Comparison of ENCODE assay signal across 26 mouse cellular contexts in genomic region chr5:97899321-97899720, GRCm38 (mm10).
A peak's percentile ranks its signal among the peaks of the same experiment; 100 is the strongest.
DNase-seq lines count a peak whose midpoint lies in the region; ATAC-seq and TF ChIP-seq lines count a peak whose summit lies in the region.
"Had no signal": no experiment of that assay in that cellular context is flagged by ENCODE, and none has a peak within 500 bp of the region (broad histone marks: within the 10 kb centered on the region; RNA-seq: fewer than 3 reads in every experiment).

No protein-coding gene starts in this region.

- no peak for TF ChIP-seq CTCF in hindbrain, postnatal 0 days (IDR thresholded peaks at IDR 0.05; ENCODE audit: low read depth)

- H3K4me2 ChIP-seq in hindbrain, postnatal 0 days (ENCODE audit: low read depth, low read length): no peak overlapping the region
- H3K4me2 ChIP-seq: embryonic facial prominence, embryonic 12.5 days; embryonic facial prominence, embryonic 15.5 days; heart, embryonic 12.5 days; heart, embryonic 15.5 days; hindbrain, embryonic 14.5 days had no signal

- H3K9me3 ChIP-seq in hindbrain, postnatal 0 days (ENCODE audit: low read length): no peaks in the 10 kb centered on the region
- peaks cover 6% of the 10 kb centered on the region; the same call in 1 of the 2 replicates for H3K9me3 ChIP-seq in hindbrain, embryonic 10.5 days
- H3K9me3 ChIP-seq: embryonic facial prominence, embryonic 12.5 days; embryonic facial prominence, embryonic 15.5 days; heart, embryonic 12.5 days; heart, embryonic 15.5 days had no signal

- DNase-seq in cerebellum, adult 9-10 months: peak; percentile 4
- DNase-seq in hindbrain, postnatal 0 days (ENCODE audit: low spot score): peak; percentile 33
- no peak for DNase-seq in hindbrain, embryonic 10.5 days (ENCODE audit: low spot score)
- peak; percentile 37 to 58 for DNase-seq in cerebellum, postnatal 14 days
- no peak for DNase-seq in thymus, postnatal 4 days
- DNase-seq: adrenal gland, postnatal 10 days; adrenal gland, postnatal 36 days; B cell, adult 2 months; forebrain, postnatal 0 days; gastrocnemius, adult 2 months; gastrocnemius, postnatal 14 days; heart, adult 18-20 months; heart, postnatal 10 days; heart, postnatal 36 days; kidney, adult 2 months had no signal

- no peak for ATAC-seq in cerebellum, adult (ENCODE audit: insufficient number of reproducible peaks, low FRiP score, low TSS enrichment)
- no peak for ATAC-seq in hindbrain, postnatal 0 days
- ATAC-seq: forebrain, embryonic 14.5 days; forebrain, postnatal 0 days; intestine, postnatal 0 days; Patski had no signal

- H3K27ac ChIP-seq in hindbrain, postnatal 0 days: no peak overlapping the region
- no peak overlapping the region for H3K27ac ChIP-seq in hindbrain, embryonic 10.5 days
- H3K27ac ChIP-seq: embryonic facial prominence, embryonic 12.5 days; embryonic facial prominence, embryonic 15.5 days; gastrocnemius, adult 2 months; heart, embryonic 15.5 days; hindbrain, embryonic 14.5 days had no signal

- H3K27me3 ChIP-seq in hindbrain, postnatal 0 days (ENCODE audit: insufficient read depth, low read length): no peaks in the 10 kb centered on the region
- no peaks in the 10 kb centered on the region for H3K27me3 ChIP-seq in hindbrain, embryonic 10.5 days (ENCODE audit: insufficient read depth, poor library complexity, severe bottlenecking)
- H3K27me3 ChIP-seq: CH12.LX; embryonic facial prominence, embryonic 12.5 days; embryonic facial prominence, embryonic 15.5 days; heart, embryonic 12.5 days; heart, embryonic 15.5 days; Patski had no signal

- no peak overlapping the region for H3K4me3 ChIP-seq in hindbrain, postnatal 0 days (ENCODE audit: low read length)
- H3K4me3 ChIP-seq in hindbrain, embryonic 10.5 days: no peak overlapping the region
- H3K4me3 ChIP-seq: embryonic facial prominence, embryonic 12.5 days; embryonic facial prominence, embryonic 15.5 days; gastrocnemius, adult 2 months; heart, embryonic 12.5 days; heart, embryonic 15.5 days had no signal

- H3K36me3 ChIP-seq in hindbrain, postnatal 0 days (ENCODE audit: insufficient read depth, low read length): no peaks in the 10 kb centered on the region
- H3K36me3 ChIP-seq in hindbrain, embryonic 10.5 days: peaks cover 3% of the 10 kb centered on the region
- H3K36me3 ChIP-seq: embryonic facial prominence, embryonic 12.5 days; embryonic facial prominence, embryonic 15.5 days; G1E had no signal

- WGBS in hindbrain, postnatal 0 days: 70% methylated on average over 5 of the region's 5 CpGs
- 76% methylated on average over 5 of the region's 5 CpGs for WGBS in hindbrain, embryonic 10.5 days

- H3K9ac ChIP-seq in hindbrain, postnatal 0 days (replicated peaks; ENCODE audit: low read length): no peak overlapping the region
- H3K9ac ChIP-seq: embryonic facial prominence, embryonic 12.5 days; embryonic facial prominence, embryonic 15.5 days; forebrain, postnatal 0 days; heart, embryonic 12.5 days; heart, embryonic 15.5 days; hindbrain, embryonic 14.5 days had no signal

- H3K4me1 ChIP-seq in hindbrain, postnatal 0 days (ENCODE audit: insufficient read depth, low read length): no peaks in the 10 kb centered on the region
- no peaks in the 10 kb centered on the region for H3K4me1 ChIP-seq in hindbrain, embryonic 10.5 days (replicated peaks)
- H3K4me1 ChIP-seq: embryonic facial prominence, embryonic 12.5 days; embryonic facial prominence, embryonic 15.5 days; heart, embryonic 12.5 days; heart, embryonic 15.5 days had no signal

Comparison
In these comparisons a context has a peak if more than half of its experiments do, and no peak if none do; other contexts are left out.
1. DNase-seq: peak in cerebellum, adult 9-10 months (single experiment), hindbrain, postnatal 0 days (single experiment) and cerebellum, postnatal 14 days (2 of 2); none in hindbrain, embryonic 10.5 days (single experiment) and thymus, postnatal 4 days (single experiment).